ENCODE assay signal across 16 mouse cellular contexts in genomic region chrX:73490804-73491203, GRCm38 (mm10). TPM values are rescaled to one million over a fixed set of nuclear protein-coding genes. Genes with fewer than 3 reads are reported as not detected.
"Had no signal": no experiment of that assay in that cellular context is flagged by ENCODE, and none has a peak within 500 bp of the region (broad histone marks: within the 10 kb centered on the region; RNA-seq: fewer than 3 reads in every experiment).

No protein-coding gene starts in this region.

- H3K4me2 ChIP-seq: limb, embryonic 12.5 days; midbrain, embryonic 13.5 days had no signal

- H3K4me3 ChIP-seq: limb, embryonic 12.5 days; midbrain, embryonic 13.5 days had no signal

- H3K9ac ChIP-seq: limb, embryonic 12.5 days; midbrain, embryonic 13.5 days had no signal

- ATAC-seq: hindbrain, postnatal 0 days; midbrain, embryonic 13.5 days had no signal

- H3K36me3 ChIP-seq: limb, embryonic 12.5 days; midbrain, embryonic 13.5 days had no signal

- H3K27ac ChIP-seq: hindbrain, postnatal 0 days; limb, embryonic 12.5 days; midbrain, embryonic 13.5 days had no signal

- H3K9me3 ChIP-seq: limb, embryonic 12.5 days; midbrain, embryonic 13.5 days had no signal

- H3K27me3 ChIP-seq: midbrain, embryonic 13.5 days had no signal

- H3K4me1 ChIP-seq: limb, embryonic 12.5 days; midbrain, embryonic 13.5 days had no signal

- DNase-seq: kidney, adult 8-10 months; kidney, postnatal 10 days; liver; right cerebral cortex, postnatal 14 days; thymus, adult 18-20 months; thymus, postnatal 14 days had no signal

RNA-seq across cellular contexts. Expression of gene Atp2b3, which starts 12.1 kb away (rescaled TPM):
- total RNA-seq: megakaryocyte progenitor cell, adult 5-6 weeks had no signal

RNA-seq across cellular contexts. Expression of gene Trex2, which starts 55.7 kb away (rescaled TPM):
- total RNA-seq: hindbrain, postnatal 0 days; left cerebral cortex, postnatal 36 days; megakaryocyte progenitor cell, adult 5-6 weeks had no signal
- polyA plus RNA-seq: hindbrain, postnatal 0 days; intestine, embryonic 14.5 days; limb, embryonic 12.5 days; liver, embryonic 16.5 days; lung, embryonic 16.5 days; midbrain, embryonic 13.5 days; midbrain, postnatal 0 days; neural tube, embryonic 14.5 days had no signal
